Mouse (Mus musculus): ENCODE measurements at regions not wholly inside any gene's neighbourhood (a gene's known extent, or its start where the extent isn't known, plus 50 kb on each side); places are given as distances from the start of the nearest gene placed in this dataset.

DNA sequence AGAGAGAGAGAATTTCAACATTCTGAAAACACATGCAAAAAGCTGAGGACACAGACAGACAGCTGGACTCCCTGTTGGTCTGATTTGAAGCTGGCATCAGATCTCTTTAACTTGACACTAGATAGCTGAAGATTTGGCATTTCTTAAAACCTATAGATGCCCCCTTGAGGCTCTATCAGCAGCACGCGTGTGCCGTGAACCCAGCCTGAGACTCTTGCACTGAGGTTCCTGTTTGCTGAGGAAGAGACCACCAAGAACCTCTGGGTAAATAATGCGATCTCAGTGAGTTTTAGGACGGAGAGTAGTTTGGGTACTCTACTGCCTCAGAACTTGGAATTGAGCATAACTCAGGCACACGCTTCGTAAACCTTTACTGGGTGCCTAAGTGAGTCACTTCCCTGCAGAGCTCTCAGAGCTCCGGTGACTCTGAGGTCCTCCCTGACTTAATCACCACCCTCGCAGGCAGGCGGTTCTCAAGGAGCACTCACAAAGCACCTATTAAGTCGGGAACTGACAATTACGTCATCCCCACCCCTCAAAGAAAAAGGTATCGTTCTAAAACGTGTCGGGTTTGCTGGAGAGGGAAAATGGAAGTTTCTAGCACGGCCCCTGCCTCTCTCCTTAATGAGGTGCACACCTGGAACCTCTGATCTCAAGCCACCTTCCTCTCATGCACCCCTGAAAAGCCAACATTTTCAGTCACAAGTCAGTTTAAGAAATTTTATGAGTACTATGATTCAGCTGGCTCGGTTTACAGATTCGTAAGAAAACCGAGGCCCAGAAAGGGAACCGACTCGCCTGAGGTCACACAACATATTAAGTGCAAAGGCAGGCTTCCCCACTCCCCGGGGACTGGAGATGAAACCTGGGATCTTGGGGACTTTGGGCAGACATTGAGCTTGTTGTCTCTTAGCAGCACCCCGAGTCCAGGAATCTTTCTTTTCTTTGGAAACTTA is 107.7 kb upstream of the Cpm start:
- H3K27ac ChIP-seq (ENCODE audit: low read depth, low read length) = no peak overlapping the region
- H3K4me2 ChIP-seq = no peak overlapping the region
- WGBS (ENCODE audit: insufficient replicate concordance) = 63% methylated on average over 23 of the region's 23 CpGs
- no peaks in the 10 kb centered on the region for H3K9me3 ChIP-seq (replicated peaks; ENCODE audit: control insufficient read depth, low read length)
- ATAC-seq (replicated peaks; ENCODE audit: insufficient number of reproducible peaks, low FRiP score, low TSS enrichment) = no peak
- no peaks in the 10 kb centered on the region for H3K36me3 ChIP-seq (ENCODE audit: control insufficient read depth, insufficient read depth, low read length)
- H3K4me3 ChIP-seq (ENCODE audit: low read depth, low read length) = no peak overlapping the region
- no peak overlapping the region for H3K9ac ChIP-seq (ENCODE audit: low read depth, low read length)
- no peaks in the 10 kb centered on the region for H3K4me1 ChIP-seq (ENCODE audit: control insufficient read depth, insufficient read depth, low read length)
- H3K27me3 ChIP-seq (ENCODE audit: control insufficient read depth, insufficient read depth, low read length) = no peaks in the 10 kb centered on the region

DNA sequence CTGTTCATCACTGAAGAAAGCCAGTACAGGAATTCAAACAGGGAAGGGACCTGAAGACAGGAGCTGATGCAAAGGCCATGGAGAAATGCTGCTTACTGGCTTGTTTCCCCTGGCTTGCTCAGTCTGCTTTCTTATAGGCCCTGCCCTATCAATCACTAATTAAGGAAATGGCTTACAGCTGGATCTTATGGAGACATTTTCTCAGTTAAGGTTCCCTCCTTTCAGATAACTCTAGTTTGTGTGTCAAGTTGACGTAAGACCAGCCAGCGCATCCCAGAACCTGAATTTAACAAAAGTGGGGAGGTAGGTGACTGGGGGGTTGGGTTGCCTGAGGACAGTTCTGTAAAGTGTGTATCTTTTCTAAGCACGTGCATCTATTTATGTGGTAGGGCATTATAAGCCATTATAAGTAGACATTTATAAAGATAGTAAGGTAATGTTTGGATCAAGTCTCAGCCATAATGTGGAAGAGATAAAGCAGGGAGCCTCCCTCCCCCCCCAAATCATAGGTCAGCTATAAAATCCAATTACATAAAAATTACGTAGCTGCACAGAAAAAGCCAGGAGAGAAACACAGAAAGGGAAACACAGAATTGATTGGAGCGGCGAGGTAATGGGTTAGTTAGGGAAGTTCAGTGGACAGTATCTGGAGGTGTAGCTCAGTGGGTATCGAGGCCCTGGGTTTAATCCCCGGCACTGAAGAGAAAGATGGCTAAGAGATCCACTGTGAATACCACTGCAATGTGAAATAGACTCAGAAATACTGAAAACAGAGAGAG is 108.6 kb upstream of the Cpm start:
- Histone ChIP-seq H3K27me3 (ENCODE audit: control insufficient read depth, insufficient read depth, low read length) (no peaks in the 10 kb centered on the region), H3K9me3 (replicated peaks; ENCODE audit: control insufficient read depth, low read length) (no peaks in the 10 kb centered on the region), H3K4me1 (ENCODE audit: control insufficient read depth, insufficient read depth, low read length) (no peaks in the 10 kb centered on the region), H3K27ac (ENCODE audit: low read depth, low read length) (no peak overlapping the region), H3K9ac (ENCODE audit: low read depth, low read length) (no peak overlapping the region), H3K4me2 (no peak overlapping the region), H3K4me3 (ENCODE audit: low read depth, low read length) (no peak overlapping the region), H3K36me3 (ENCODE audit: control insufficient read depth, insufficient read depth, low read length) (no peaks in the 10 kb centered on the region)
- WGBS (ENCODE audit: insufficient replicate concordance) = 83% methylated on average over 8 of the region's 8 CpGs
- no peak for ATAC-seq (replicated peaks; ENCODE audit: insufficient number of reproducible peaks, low FRiP score, low TSS enrichment)

DNA sequence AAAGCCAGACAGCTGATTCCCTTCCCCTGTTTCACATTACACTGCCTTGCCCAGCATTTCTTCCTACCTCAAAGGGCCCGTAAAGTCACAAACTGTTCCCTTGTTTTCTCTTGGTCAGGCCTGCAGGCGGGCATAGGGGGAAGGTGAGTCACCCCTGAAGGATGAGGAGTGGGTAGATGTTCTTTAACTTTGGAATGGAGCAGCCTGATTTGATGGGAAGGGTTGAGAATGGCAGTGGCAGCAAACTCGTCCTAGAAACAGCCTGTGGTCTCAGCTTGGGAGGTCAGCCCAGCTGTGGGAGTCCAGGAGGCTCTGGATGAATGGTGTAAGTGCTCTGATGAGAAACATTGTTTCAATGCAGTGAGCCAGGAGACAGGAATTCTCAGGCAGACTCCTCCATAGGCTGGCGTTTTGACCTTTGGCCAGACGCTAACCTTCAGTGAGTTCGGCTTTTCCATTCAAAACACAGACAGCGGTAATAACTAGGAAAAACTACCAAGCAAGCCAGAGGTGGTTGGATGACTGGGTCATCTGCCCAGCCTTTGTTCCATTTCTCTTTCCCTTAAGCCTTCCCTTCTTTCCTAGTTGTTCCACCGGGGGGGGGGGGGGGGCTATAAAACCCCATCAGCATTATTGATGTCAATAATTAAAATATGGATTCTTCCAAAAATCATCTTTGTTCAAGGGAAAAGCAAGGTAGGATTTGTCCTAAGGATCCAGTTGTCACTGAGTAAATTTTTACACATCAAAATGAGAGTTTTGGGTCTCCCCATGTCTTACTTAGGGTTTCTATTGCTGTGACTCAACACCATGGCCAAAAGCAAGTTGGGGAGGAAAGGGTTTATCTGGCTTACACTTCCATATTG is 109.4 kb upstream of the Cpm start:
- H3K36me3 ChIP-seq (ENCODE audit: control insufficient read depth, insufficient read depth, low read length) = no peaks in the 10 kb centered on the region
- WGBS (ENCODE audit: insufficient replicate concordance) = 64% methylated on average over 8 of the region's 8 CpGs
- H3K4me2 ChIP-seq = no peak overlapping the region
- no peak overlapping the region for H3K27ac ChIP-seq (ENCODE audit: low read depth, low read length)
- H3K4me1 ChIP-seq (ENCODE audit: control insufficient read depth, insufficient read depth, low read length) = no peaks in the 10 kb centered on the region
- H3K9ac ChIP-seq (ENCODE audit: low read depth, low read length) = no peak overlapping the region
- H3K27me3 ChIP-seq (ENCODE audit: control insufficient read depth, insufficient read depth, low read length) = no peaks in the 10 kb centered on the region
- no peak overlapping the region for H3K4me3 ChIP-seq (ENCODE audit: low read depth, low read length)
- H3K9me3 ChIP-seq (replicated peaks; ENCODE audit: control insufficient read depth, low read length) = no peaks in the 10 kb centered on the region
- ATAC-seq (replicated peaks; ENCODE audit: insufficient number of reproducible peaks, low FRiP score, low TSS enrichment) = no peak

DNA sequence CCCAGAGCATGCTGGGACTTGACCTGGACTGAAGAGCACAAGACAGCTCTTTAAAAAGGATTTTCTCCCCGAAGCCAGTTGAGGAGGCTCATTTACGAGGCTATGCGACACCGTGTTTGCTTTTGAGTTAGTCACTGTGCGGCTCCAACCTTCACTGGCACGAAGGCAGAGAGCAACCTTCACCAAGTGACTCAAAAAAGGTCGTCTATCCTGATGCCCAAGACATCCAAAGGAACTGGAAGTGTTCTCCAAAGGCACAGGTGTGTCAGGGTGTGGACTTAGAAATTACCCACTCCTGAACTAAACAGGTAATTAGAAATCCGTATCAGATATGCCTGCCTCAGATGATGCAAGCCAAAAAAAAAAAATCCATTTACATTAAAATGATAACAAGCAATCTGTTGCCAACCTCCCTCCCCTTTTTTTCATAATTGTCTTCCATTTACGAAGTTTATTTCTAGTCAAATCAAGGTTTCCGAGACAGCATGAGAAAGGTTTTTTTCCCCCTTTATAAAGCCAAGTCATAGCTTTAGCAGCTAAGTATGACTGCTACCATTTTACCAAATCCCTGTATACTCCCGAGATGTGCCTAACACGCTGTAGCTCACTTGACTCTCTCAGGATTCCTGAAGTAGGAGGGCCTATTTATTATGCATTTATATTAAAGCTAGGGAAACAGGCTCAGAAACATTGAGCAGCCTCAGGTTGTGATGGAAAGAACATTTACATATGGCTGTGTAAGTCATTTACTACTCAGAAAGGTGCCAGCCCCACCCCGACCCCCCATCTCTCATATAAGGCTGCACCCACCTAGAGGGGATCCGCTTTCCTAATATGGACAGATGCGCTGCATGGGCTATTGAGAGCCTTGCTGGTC is 110.3 kb upstream of the Cpm start:
- no peak for ATAC-seq (replicated peaks; ENCODE audit: insufficient number of reproducible peaks, low FRiP score, low TSS enrichment)
- H3K27ac ChIP-seq (ENCODE audit: low read depth, low read length) = no peak overlapping the region
- WGBS (ENCODE audit: insufficient replicate concordance) = 76% methylated on average over 15 of the region's 15 CpGs

DNA sequence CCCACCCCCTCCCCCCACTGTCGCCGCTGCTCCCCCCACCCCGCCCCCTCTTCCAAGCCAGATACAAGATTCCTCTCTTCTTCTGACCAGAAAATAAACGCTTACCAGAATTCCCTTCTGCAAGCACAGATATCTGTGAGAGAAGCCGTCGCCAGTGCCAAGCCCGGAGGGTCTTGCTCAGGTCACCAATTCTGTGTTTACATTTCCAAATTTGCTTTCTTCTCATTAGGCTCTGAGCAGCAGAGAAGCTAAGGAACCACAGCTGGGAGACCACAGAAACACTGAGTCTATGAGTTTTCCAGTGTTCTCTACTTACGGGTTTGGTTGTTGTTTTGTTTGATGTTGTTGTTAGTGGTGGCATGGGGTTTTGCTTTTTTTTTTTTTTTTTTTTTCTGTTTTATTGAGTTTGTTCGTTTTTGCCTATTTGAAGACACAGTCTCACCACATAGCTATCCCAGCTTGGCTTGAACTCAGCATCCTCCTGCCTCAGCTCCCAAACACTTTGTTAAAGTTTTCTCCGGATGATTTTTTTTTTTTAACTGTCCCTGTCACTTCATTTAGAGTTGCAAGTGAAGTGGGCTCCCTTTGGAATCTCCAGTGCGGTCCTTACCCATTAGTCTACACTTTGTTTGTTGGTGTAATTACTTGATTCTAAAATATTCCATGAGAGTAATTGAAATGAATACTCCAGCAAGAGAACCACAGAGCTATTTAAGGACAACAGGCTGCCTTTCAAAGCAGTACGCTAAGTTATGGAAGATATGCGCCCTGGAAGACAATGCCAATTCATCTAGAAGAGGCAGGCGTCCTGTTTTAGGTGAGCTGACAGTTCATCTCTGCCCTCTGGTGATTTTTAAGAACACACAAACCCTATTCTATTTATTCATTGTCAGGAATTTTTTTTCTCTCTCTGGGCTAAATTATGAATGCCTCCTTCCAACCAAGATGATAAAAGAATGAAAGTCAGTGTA is 111.2 kb upstream of the Cpm start:
- no peak overlapping the region for H3K4me3 ChIP-seq (ENCODE audit: low read depth, low read length)
- ATAC-seq (replicated peaks; ENCODE audit: insufficient number of reproducible peaks, low FRiP score, low TSS enrichment) = no peak
- no peaks in the 10 kb centered on the region for H3K27me3 ChIP-seq (ENCODE audit: control insufficient read depth, insufficient read depth, low read length)
- no peak overlapping the region for H3K27ac ChIP-seq (ENCODE audit: low read depth, low read length)
- H3K9ac ChIP-seq (ENCODE audit: low read depth, low read length) = no peak overlapping the region
- 43% methylated on average over 14 of the region's 14 CpGs for WGBS (ENCODE audit: insufficient replicate concordance)
- no peaks in the 10 kb centered on the region for H3K36me3 ChIP-seq (ENCODE audit: control insufficient read depth, insufficient read depth, low read length)
- no peaks in the 10 kb centered on the region for H3K9me3 ChIP-seq (replicated peaks; ENCODE audit: control insufficient read depth, low read length)
- peak overlapping the region; percentile 35; the same call in 1 of the 2 replicates for H3K4me2 ChIP-seq
- H3K4me1 ChIP-seq (ENCODE audit: control insufficient read depth, insufficient read depth, low read length) = no peaks in the 10 kb centered on the region

More for the DNA sequence above, 110.3 kb upstream of the Cpm start:
- Histone ChIP-seq H3K4me3 (ENCODE audit: low read depth, low read length) (no peak overlapping the region), H3K4me1 (ENCODE audit: control insufficient read depth, insufficient read depth, low read length) (no peaks in the 10 kb centered on the region), H3K27me3 (ENCODE audit: control insufficient read depth, insufficient read depth, low read length) (no peaks in the 10 kb centered on the region), H3K9ac (ENCODE audit: low read depth, low read length) (no peak overlapping the region), H3K9me3 (replicated peaks; ENCODE audit: control insufficient read depth, low read length) (no peaks in the 10 kb centered on the region), H3K4me2 (no peak overlapping the region), H3K36me3 (ENCODE audit: control insufficient read depth, insufficient read depth, low read length) (no peaks in the 10 kb centered on the region)

DNA sequence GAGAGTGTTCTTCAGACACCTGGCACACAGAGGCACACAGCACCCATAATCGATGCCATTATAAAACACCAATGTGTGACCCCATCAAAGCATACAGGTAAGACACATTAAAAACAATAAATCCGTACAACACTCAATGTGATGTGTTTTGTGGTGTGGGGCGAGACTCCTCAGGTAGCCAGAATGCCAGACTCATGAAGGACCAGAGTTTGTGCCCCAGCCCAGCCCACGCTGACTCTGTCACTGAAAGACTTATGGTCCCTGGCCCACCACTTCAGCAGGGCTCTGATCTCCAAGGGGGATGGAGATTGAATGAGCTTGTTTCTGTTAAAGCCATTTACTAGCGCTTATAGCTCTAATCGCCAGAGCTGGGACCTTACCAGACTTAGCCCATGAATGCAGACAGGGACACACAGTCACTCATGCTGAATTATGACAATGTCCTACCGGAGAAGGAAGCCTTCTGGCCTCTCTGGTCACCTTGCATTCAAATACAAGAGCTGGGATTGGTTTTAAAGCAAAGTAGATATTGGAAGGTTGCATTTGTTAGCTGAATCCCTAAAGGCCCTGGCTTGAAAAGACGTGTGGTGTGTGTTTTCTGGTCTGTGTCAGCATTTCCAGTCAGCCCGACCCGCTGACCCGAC is 112.1 kb upstream of the Cpm start:
- no peak for ATAC-seq (replicated peaks; ENCODE audit: insufficient number of reproducible peaks, low FRiP score, low TSS enrichment)

DNA sequence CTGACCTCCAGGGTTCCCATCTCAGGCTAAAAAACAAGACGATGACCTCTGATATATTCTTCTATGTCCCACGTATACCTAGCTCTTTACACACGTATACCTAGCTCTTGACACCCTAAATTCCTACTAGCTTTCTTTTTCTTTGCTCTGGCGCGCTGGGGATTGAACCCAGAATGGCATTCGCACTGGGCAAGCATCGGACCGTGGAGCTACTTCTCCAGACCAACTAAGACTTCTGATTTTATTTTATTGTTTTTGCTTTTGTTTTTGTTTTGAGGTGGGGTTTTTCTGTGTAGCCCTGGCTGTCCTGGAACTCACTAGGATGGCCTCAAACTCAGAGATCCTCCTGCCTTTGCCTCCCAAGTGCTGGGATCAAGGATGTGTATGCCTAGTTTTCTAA is 112.8 kb upstream of the Cpm start:
- ATAC-seq (replicated peaks; ENCODE audit: insufficient number of reproducible peaks, low FRiP score, low TSS enrichment) = no peak

More for the DNA sequence above, 112.1 kb upstream of the Cpm start:
- Histone ChIP-seq H3K4me2 (peak overlapping the region; percentile 35; the same call in 1 of the 2 replicates), H3K4me3 (ENCODE audit: low read depth, low read length) (no peak overlapping the region), H3K27me3 (ENCODE audit: control insufficient read depth, insufficient read depth, low read length) (no peaks in the 10 kb centered on the region), H3K9me3 (replicated peaks; ENCODE audit: control insufficient read depth, low read length) (no peaks in the 10 kb centered on the region), H3K4me1 (ENCODE audit: control insufficient read depth, insufficient read depth, low read length) (no peaks in the 10 kb centered on the region), H3K27ac (ENCODE audit: low read depth, low read length) (no peak overlapping the region), H3K36me3 (ENCODE audit: control insufficient read depth, insufficient read depth, low read length) (no peaks in the 10 kb centered on the region), H3K9ac (ENCODE audit: low read depth, low read length) (no peak overlapping the region)
- 56% methylated on average over 11 of the region's 11 CpGs for WGBS (ENCODE audit: insufficient replicate concordance)

More for the DNA sequence above, 112.8 kb upstream of the Cpm start:
- Histone ChIP-seq H3K4me3 (ENCODE audit: low read depth, low read length) (no peak overlapping the region), H3K27me3 (ENCODE audit: control insufficient read depth, insufficient read depth, low read length) (no peaks in the 10 kb centered on the region), H3K9ac (ENCODE audit: low read depth, low read length) (no peak overlapping the region), H3K4me1 (ENCODE audit: control insufficient read depth, insufficient read depth, low read length) (no peaks in the 10 kb centered on the region), H3K36me3 (ENCODE audit: control insufficient read depth, insufficient read depth, low read length) (no peaks in the 10 kb centered on the region), H3K4me2 (no peak overlapping the region), H3K27ac (ENCODE audit: low read depth, low read length) (no peak overlapping the region), H3K9me3 (replicated peaks; ENCODE audit: control insufficient read depth, low read length) (no peaks in the 10 kb centered on the region)
- 82% methylated on average over 8 of the region's 8 CpGs for whole genome bisulfite sequencing (ENCODE audit: insufficient replicate concordance)

Data from heart, embryonic 11.5 days (tissue).